Mouse (Mus musculus): ENCODE measurements at regions not wholly inside any gene's neighbourhood (a gene's known extent, or its start where the extent isn't known, plus 50 kb on each side); places are given as distances from the start of the nearest gene placed in this dataset.

GRCm38 (mm10) chr2:128393401-128393800 lies 197.6 kb upstream of the Spdye4c start:
- H3K4me1 ChIP-seq (ENCODE audit: control insufficient read depth, insufficient read depth, low read length), result no peaks in the 10 kb centered on the region
- DNase-seq, result no peak
- 71% methylated on average over 8 of the region's 8 CpGs for WGBS

DNA sequence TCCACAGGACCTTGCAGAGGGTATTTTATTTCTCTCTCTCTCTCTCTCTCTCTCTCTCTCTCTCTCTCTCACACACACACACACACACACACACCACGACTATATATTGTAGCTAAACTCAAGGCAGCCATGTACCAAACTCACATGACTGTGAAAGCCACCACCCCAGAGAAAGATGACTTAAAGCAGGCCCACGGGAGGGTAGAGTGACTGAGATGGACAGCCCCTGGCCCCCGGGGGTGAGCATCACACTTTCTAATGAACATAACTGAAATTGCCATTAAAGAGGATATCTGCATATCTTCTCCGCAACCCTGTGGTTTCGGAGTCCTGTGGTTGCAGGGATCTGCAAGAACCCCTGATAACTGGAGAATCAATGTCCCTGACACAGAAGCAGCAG lies 197.1 kb upstream of the Spdye4c start:
- no peak overlapping the region for H3K27ac ChIP-seq (ENCODE audit: insufficient read depth, low read length)
- H3K4me1 ChIP-seq (ENCODE audit: control insufficient read depth, insufficient read depth, low read length), result no peaks in the 10 kb centered on the region
- no peak for TF ChIP-seq POLR2A (IDR thresholded peaks at IDR 0.05; ENCODE audit: borderline replicate concordance, insufficient read depth, low read length)
- TF ChIP-seq CTCF (IDR thresholded peaks at IDR 0.05; ENCODE audit: borderline replicate concordance, insufficient read depth, low read depth, low read length), result no peak
- WGBS, result 91% methylated on average over 5 of the region's 5 CpGs
- H3K27me3 ChIP-seq (ENCODE audit: control insufficient read depth, insufficient read depth, low read length), result no peaks in the 10 kb centered on the region
- DNase-seq, result no peak
- no peak overlapping the region for H3K4me3 ChIP-seq (replicated peaks; ENCODE audit: insufficient read depth, low read depth, low read length)

More at GRCm38 (mm10) chr2:128393401-128393800, 197.6 kb upstream of the Spdye4c start:
- no peak overlapping the region for H3K27ac ChIP-seq (ENCODE audit: insufficient read depth, low read length)
- TF ChIP-seq POLR2A (IDR thresholded peaks at IDR 0.05; ENCODE audit: borderline replicate concordance, insufficient read depth, low read length) (no peak), CTCF (IDR thresholded peaks at IDR 0.05; ENCODE audit: borderline replicate concordance, insufficient read depth, low read depth, low read length) (no peak)
- H3K27me3 ChIP-seq (ENCODE audit: control insufficient read depth, insufficient read depth, low read length), result no peaks in the 10 kb centered on the region
- no peak overlapping the region for H3K4me3 ChIP-seq (replicated peaks; ENCODE audit: insufficient read depth, low read depth, low read length)

DNA sequence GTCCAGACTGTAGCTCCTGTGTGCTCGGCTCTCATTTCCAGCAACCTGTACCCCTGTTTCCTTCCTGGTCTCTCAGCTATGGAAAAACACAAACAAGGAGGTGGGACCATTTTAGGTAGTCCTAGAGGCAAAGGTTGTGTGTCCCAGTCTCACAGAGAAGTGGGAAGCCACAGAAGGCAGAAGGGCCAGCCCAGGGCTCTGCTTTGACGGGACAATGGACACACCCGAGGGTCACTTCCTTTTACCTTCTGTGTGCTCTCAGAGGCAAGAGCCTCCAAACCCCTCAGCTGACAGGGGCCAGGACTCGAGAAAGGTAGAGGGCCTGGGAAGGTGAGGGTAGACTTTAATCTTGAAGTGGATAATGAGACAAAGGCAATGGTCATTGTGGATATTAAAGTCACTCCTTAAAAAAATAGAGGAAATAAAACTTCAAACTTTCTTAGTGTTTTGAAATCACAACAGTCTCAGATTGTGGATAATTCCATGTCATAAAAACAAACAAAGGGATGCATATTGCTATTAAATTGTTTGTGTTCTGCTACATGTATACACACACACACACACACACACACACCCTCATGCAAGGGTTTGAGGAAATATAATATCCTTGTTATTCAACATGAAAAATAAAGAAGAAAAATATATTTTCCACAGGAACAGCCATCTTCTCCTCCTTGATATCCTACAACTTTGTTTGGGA lies 195.6 kb upstream of the Spdye4c start:
- Histone ChIP-seq H3K4me1 (ENCODE audit: control insufficient read depth, insufficient read depth, low read length) (no peaks in the 10 kb centered on the region), H3K4me3 (replicated peaks; ENCODE audit: insufficient read depth, low read depth, low read length) (no peak overlapping the region), H3K27me3 (ENCODE audit: control insufficient read depth, insufficient read depth, low read length) (no peaks in the 10 kb centered on the region), H3K27ac (ENCODE audit: insufficient read depth, low read length) (no peak overlapping the region)
- TF ChIP-seq POLR2A (IDR thresholded peaks at IDR 0.05; ENCODE audit: borderline replicate concordance, insufficient read depth, low read length) (no peak), CTCF (IDR thresholded peaks at IDR 0.05; ENCODE audit: borderline replicate concordance, insufficient read depth, low read depth, low read length) (no peak)
- WGBS, result 67% methylated on average over 4 of the region's 4 CpGs
- no peak for DNase-seq

- no peak overlapping the region for H3K4me3 ChIP-seq (replicated peaks; ENCODE audit: insufficient read depth, low read depth, low read length)
- TF ChIP-seq POLR2A (IDR thresholded peaks at IDR 0.05; ENCODE audit: borderline replicate concordance, insufficient read depth, low read length) (no peak), CTCF (IDR thresholded peaks at IDR 0.05; ENCODE audit: borderline replicate concordance, insufficient read depth, low read depth, low read length) (peak; percentile 98)
- WGBS, result 2% methylated on average over 9 of the region's 9 CpGs
- H3K27me3 ChIP-seq (ENCODE audit: control insufficient read depth, insufficient read depth, low read length), result no peaks in the 10 kb centered on the region
- H3K27ac ChIP-seq (ENCODE audit: insufficient read depth, low read length), result no peak overlapping the region
- DNase-seq, result peak; percentile 80 to 92
- H3K4me1 ChIP-seq (ENCODE audit: control insufficient read depth, insufficient read depth, low read length), result no peaks in the 10 kb centered on the region
Measured at GRCm38 (mm10) chr2:128396008-128396346, 195.0 kb upstream of the Spdye4c start.

GRCm38 (mm10) chr2:128401359-128401758 lies 189.7 kb upstream of the Spdye4c start:
- no peak overlapping the region for H3K27ac ChIP-seq (ENCODE audit: insufficient read depth, low read length)
- no peaks in the 10 kb centered on the region for H3K4me1 ChIP-seq (ENCODE audit: control insufficient read depth, insufficient read depth, low read length)
- no peak for DNase-seq
- TF ChIP-seq CTCF (IDR thresholded peaks at IDR 0.05; ENCODE audit: borderline replicate concordance, insufficient read depth, low read depth, low read length) (no peak), POLR2A (IDR thresholded peaks at IDR 0.05; ENCODE audit: borderline replicate concordance, insufficient read depth, low read length) (no peak)
- WGBS, result 63% methylated on average over 8 of the region's 8 CpGs
- no peak overlapping the region for H3K4me3 ChIP-seq (replicated peaks; ENCODE audit: insufficient read depth, low read depth, low read length)
- H3K27me3 ChIP-seq (ENCODE audit: control insufficient read depth, insufficient read depth, low read length), result no peaks in the 10 kb centered on the region

- no peak overlapping the region for H3K27ac ChIP-seq (ENCODE audit: insufficient read depth, low read length)
- no peak overlapping the region for H3K4me3 ChIP-seq (replicated peaks; ENCODE audit: insufficient read depth, low read depth, low read length)
- TF ChIP-seq CTCF (IDR thresholded peaks at IDR 0.05; ENCODE audit: borderline replicate concordance, insufficient read depth, low read depth, low read length), result no peak
- no peak for TF ChIP-seq POLR2A (IDR thresholded peaks at IDR 0.05; ENCODE audit: borderline replicate concordance, insufficient read depth, low read length)
- H3K27me3 ChIP-seq (ENCODE audit: control insufficient read depth, insufficient read depth, low read length), result no peaks in the 10 kb centered on the region
- no peaks in the 10 kb centered on the region for H3K4me1 ChIP-seq (ENCODE audit: control insufficient read depth, insufficient read depth, low read length)
- no peak for DNase-seq
- WGBS, result 67% methylated on average over 11 of the region's 11 CpGs
Measured at GRCm38 (mm10) chr2:128403143-128403935, 187.7 kb upstream of the Spdye4c start.

DNA sequence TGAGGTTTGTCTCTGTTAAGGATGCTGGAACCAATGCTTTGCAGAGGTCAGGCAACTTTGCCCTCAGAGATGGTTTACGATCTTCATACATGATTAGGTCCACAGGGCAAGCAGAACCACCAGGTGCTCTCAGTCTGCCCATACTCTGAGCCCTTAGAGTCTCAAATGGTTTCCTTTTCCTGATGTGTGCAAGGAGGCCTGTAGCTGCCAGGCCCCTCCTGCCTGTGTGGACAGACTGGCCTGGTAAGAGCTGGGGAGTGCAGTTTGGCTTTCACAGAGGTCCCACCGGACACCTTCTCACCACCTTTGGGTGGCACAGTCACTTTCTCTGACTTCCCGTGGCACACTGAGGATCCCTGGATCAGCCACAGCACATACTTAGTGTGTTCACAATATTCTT lies 186.6 kb upstream of the Spdye4c start:
- no peak for DNase-seq
- Histone ChIP-seq H3K4me3 (replicated peaks; ENCODE audit: insufficient read depth, low read depth, low read length) (no peak overlapping the region), H3K4me1 (ENCODE audit: control insufficient read depth, insufficient read depth, low read length) (no peaks in the 10 kb centered on the region), H3K27ac (ENCODE audit: insufficient read depth, low read length) (no peak overlapping the region), H3K27me3 (ENCODE audit: control insufficient read depth, insufficient read depth, low read length) (no peaks in the 10 kb centered on the region)
- TF ChIP-seq POLR2A (IDR thresholded peaks at IDR 0.05; ENCODE audit: borderline replicate concordance, insufficient read depth, low read length) (no peak), CTCF (IDR thresholded peaks at IDR 0.05; ENCODE audit: borderline replicate concordance, insufficient read depth, low read depth, low read length) (no peak)
- 96% methylated on average over 3 of the region's 3 CpGs for WGBS

GRCm38 (mm10) chr2:128407076-128407475 lies 183.9 kb upstream of the Spdye4c start:
- TF ChIP-seq CTCF (IDR thresholded peaks at IDR 0.05; ENCODE audit: borderline replicate concordance, insufficient read depth, low read depth, low read length) (no peak), POLR2A (IDR thresholded peaks at IDR 0.05; ENCODE audit: borderline replicate concordance, insufficient read depth, low read length) (no peak)
- no peaks in the 10 kb centered on the region for H3K27me3 ChIP-seq (ENCODE audit: control insufficient read depth, insufficient read depth, low read length)
- H3K4me1 ChIP-seq (ENCODE audit: control insufficient read depth, insufficient read depth, low read length), result no peaks in the 10 kb centered on the region
- WGBS, result 85% methylated on average over 7 of the region's 7 CpGs
- no peak overlapping the region for H3K4me3 ChIP-seq (replicated peaks; ENCODE audit: insufficient read depth, low read depth, low read length)
- H3K27ac ChIP-seq (ENCODE audit: insufficient read depth, low read length), result no peak overlapping the region
- DNase-seq, result no peak

All from cerebellum, adult 2 months (tissue).